Mouse (Mus musculus) testis, adult 2 months (tissue): Measurements from ENCODE around the gene Gjb4.

ENCODE experiments used
- CTCF ChIP-seq: fragments of 200-500 bp; IDR thresholded peaks from 2 replicates; pipeline ENCODE4 v1.5.1; 2012; ENCODE audit warnings: low read depth, mild to moderate bottlenecking, inconsistent platforms, low read length, moderate library complexity; ENCODE audit not compliant: control insufficient read depth, insufficient read depth, insufficient replicate concordance
- POLR2A ChIP-seq: fragments of 200-500 bp; IDR thresholded peaks from 2 replicates; pipeline ENCODE4 v1.6.1; 2012; ENCODE audit warnings: low read depth, mild to moderate bottlenecking, inconsistent platforms, low read length, moderate library complexity; ENCODE audit not compliant: control insufficient read depth

- no peak for TF ChIP-seq CTCF
- no peak for TF ChIP-seq POLR2A
Measured at GRCm38 (mm10) chr4:127314585-127314984, 39.3 kb downstream of the Gjb4 start.
